Mouse (Mus musculus): Measurements from ENCODE around the gene Gm10198. TPM values are rescaled to one million over a fixed set of nuclear protein-coding genes. Genes with fewer than 3 reads are reported as not detected.

Gm10198 gene
- total RNA-seq (2021), result not detected
- long read RNA-seq, experiment 1, result 0 reads
- long read RNA-seq, experiment 2, result 0 reads

- DNase-seq, result no peak
Measured at GRCm38 (mm10) chr13:111592485-111592884, at the start of gene Gm10198. Gm10198 (plus strand) TSS chr13:111592785.

GRCm38 (mm10) chr13:111545286-111545685 is 47.3 kb upstream of the Gm10198 start:
- DNase-seq, result no peak

- no peak for DNase-seq
Measured at GRCm38 (mm10) chr13:111552769-111553168, 39.8 kb upstream of the Gm10198 start.

- no peak for DNase-seq
Measured at GRCm38 (mm10) chr13:111553182-111553581, 39.4 kb upstream of the Gm10198 start.

- no peak for DNase-seq
Measured at GRCm38 (mm10) chr13:111553941-111554340, 38.6 kb upstream of the Gm10198 start.

- no peak for DNase-seq
Measured at GRCm38 (mm10) chr13:111555333-111555732, 37.3 kb upstream of the Gm10198 start.

- DNase-seq, result no peak
Measured at GRCm38 (mm10) chr13:111556375-111556774, 36.2 kb upstream of the Gm10198 start.

- DNase-seq, result no peak
Measured at GRCm38 (mm10) chr13:111560152-111560551, 32.4 kb upstream of the Gm10198 start.

- no peak for DNase-seq
Measured at GRCm38 (mm10) chr13:111562595-111562994, 30.0 kb upstream of the Gm10198 start.

GRCm38 (mm10) chr13:111574196-111574595 is 18.4 kb upstream of the Gm10198 start:
- DNase-seq, result no peak

GRCm38 (mm10) chr13:111577177-111577576 is 15.4 kb upstream of the Gm10198 start:
- no peak for DNase-seq

- DNase-seq, result no peak
Measured at GRCm38 (mm10) chr13:111580054-111580453, 12.5 kb upstream of the Gm10198 start.

GRCm38 (mm10) chr13:111598111-111598510 is 5.5 kb downstream of the Gm10198 start:
- DNase-seq, result no peak

- no peak for DNase-seq
Measured at GRCm38 (mm10) chr13:111601383-111601782, 8.8 kb downstream of the Gm10198 start.

- no peak for DNase-seq
Measured at GRCm38 (mm10) chr13:111604826-111605225, 12.2 kb downstream of the Gm10198 start.

GRCm38 (mm10) chr13:111616168-111617125 is 23.9 kb downstream of the Gm10198 start:
- DNase-seq, result no peak

- DNase-seq, result no peak
Measured at GRCm38 (mm10) chr13:111620433-111620832, 27.8 kb downstream of the Gm10198 start.

- no peak for DNase-seq
Measured at GRCm38 (mm10) chr13:111622425-111622824, 29.8 kb downstream of the Gm10198 start.

- no peak for DNase-seq
Measured at GRCm38 (mm10) chr13:111623112-111623511, 30.5 kb downstream of the Gm10198 start.

- DNase-seq, result no peak
Measured at GRCm38 (mm10) chr13:111624115-111624514, 31.5 kb downstream of the Gm10198 start.

- no peak for DNase-seq
Measured at GRCm38 (mm10) chr13:111634163-111635160, 41.9 kb downstream of the Gm10198 start.

GRCm38 (mm10) chr13:111640319-111640718 is 47.7 kb downstream of the Gm10198 start:
- no peak for DNase-seq
